Mouse (Mus musculus) limb, embryonic 14.5 days (tissue): ENCODE results near the gene Olfr9. TPM values are rescaled to one million over a fixed set of nuclear protein-coding genes. Genes with fewer than 3 reads are reported as not detected.
"Not testable (repeated sequence)": the region's sequence is repeated elsewhere in the genome, so short reads cannot be mapped to it uniquely, and the experiment has no call there.

Experiments used
- ATAC-seq: fragments of 200-750 bp; cut with Nextera tagmentation; 2 replicates; pipeline ENCODE4 v1.8.0; 2017; ENCODE audit warnings: low read depth, moderate number of reproducible peaks, moderate TSS enrichment; ENCODE audit not compliant: low FRiP score
- DNase-seq: peaks from one replicate; pipeline ENCODE4 v3.0.0-alpha.2; 2015; ENCODE audit warnings: low spot score
- H3K27ac ChIP-seq: fragments of 300-500 bp; sonication (generic); replicated peaks from 2 replicates; pipeline ENCODE4 v1.5.1; 2014; ENCODE audit warnings: low read depth, mild to moderate bottlenecking, low read length, moderate library complexity, mixed read lengths
- H3K27me3 ChIP-seq: fragments of 300-500 bp; sonication (generic); 2 replicates; pipeline ENCODE4 v1.6.1; 2014; ENCODE audit warnings: low read length, mixed read lengths; ENCODE audit not compliant: control insufficient read depth, insufficient read depth
- H3K36me3 ChIP-seq: fragments of 300-500 bp; sonication (generic); 2 replicates; pipeline ENCODE4 v1.6.1; 2014; ENCODE audit warnings: mild to moderate bottlenecking, low read length, moderate library complexity, mixed read lengths; ENCODE audit not compliant: control insufficient read depth, insufficient read depth
- H3K4me1 ChIP-seq: fragments of 300-500 bp; sonication (generic); 2 replicates; pipeline ENCODE4 v1.6.1; 2014; ENCODE audit warnings: antibody characterized with exemption, low read length, mixed read lengths; ENCODE audit not compliant: control insufficient read depth, insufficient read depth
- H3K4me2 ChIP-seq: fragments of 300-500 bp; sonication (generic); replicated peaks from 2 replicates; pipeline ENCODE4 v1.6.1; 2014; ENCODE audit warnings: low read depth, mild to moderate bottlenecking, low read length, moderate library complexity; ENCODE audit not compliant: severe bottlenecking
- H3K4me3 ChIP-seq: fragments of 300-500 bp; sonication (generic); replicated peaks from 2 replicates; pipeline ENCODE4 v1.5.1; 2014; ENCODE audit warnings: low read length
- H3K9ac ChIP-seq: fragments of 300-500 bp; sonication (generic); 2 replicates; pipeline ENCODE4 v1.6.1; 2014; ENCODE audit warnings: mild to moderate bottlenecking, low read depth, low read length, moderate library complexity; ENCODE audit not compliant: severe bottlenecking
- H3K9me3 ChIP-seq: fragments of 300-500 bp; sonication (generic); 2 replicates; pipeline ENCODE4 v1.6.1; 2016; ENCODE audit warnings: low read length; ENCODE audit not compliant: control insufficient read depth
- POLR2A ChIP-seq: fragments of 200-500 bp; IDR thresholded peaks from 2 replicates; pipeline ENCODE4 v1.8.0; 2012; ENCODE audit warnings: inconsistent platforms, mild to moderate bottlenecking, moderate library complexity, borderline replicate concordance; ENCODE audit not compliant: insufficient read depth, insufficient read length; ENCODE audit errors: extremely low read depth
- WGBS: fragments of 180-500 bp; shearing (Covaris S2); extraction: QIAGEN DNeasy Blood & Tissue Kit; methylation state at CpG from one replicate; pipeline ENCODE4 v1.1.7; 2014; 5-methylcytosine and 5-hydroxymethylcytosine counted together
- polyA plus RNA-seq, 2 experiments: library from polyadenylated mRNA; depleted of rRNA in 1 of 2; stranded (reverse) in 1 of 2; unstranded in 1 of 2; fragments of >200 nt; fragmentation: Nextera tagmentation in 1 of 2; extraction: Ambion mirVana in 1 of 2; gene quantifications; 2 replicates each; pipeline versions ENCODE4 v1.2.1 to v1.2.3; 2012 to 2014

Olfr9 gene
- polyA plus RNA-seq, 2 experiments = not detected

GRCm38 (mm10) chr10:129004032-129004920 lies 15.0 kb downstream of the Olfr9 start:
- ATAC-seq (no peak), DNase-seq (no peak)
- H3K9ac ChIP-seq = no peak overlapping the region
- H3K27ac ChIP-seq = no peak overlapping the region
- H3K27me3 ChIP-seq = no peaks in the 10 kb centered on the region
- WGBS = 76% methylated on average over 14 of the region's 14 CpGs
- H3K36me3 ChIP-seq = no peaks in the 10 kb centered on the region
- no peak overlapping the region for H3K4me3 ChIP-seq
- H3K4me2 ChIP-seq = no peak overlapping the region
- no peak for TF ChIP-seq POLR2A
- H3K9me3 ChIP-seq = no peaks in the 10 kb centered on the region
- no peaks in the 10 kb centered on the region for H3K4me1 ChIP-seq

GRCm38 (mm10) chr10:129010288-129010841 lies 21.1 kb downstream of the Olfr9 start, which contains the start of gene Olfr763:
Gene Olfr763 (plus strand): TSS chr10:129010791.
- Histone ChIP-seq H3K4me3 (no peak within 1 kb of the TSS), H3K36me3 (no peaks in the 10 kb centered on the region), H3K4me1 (no peaks in the 10 kb centered on the region), H3K9ac (no peak within 1 kb of the TSS), H3K27me3 (no peaks in the 10 kb centered on the region), H3K4me2 (no peak within 1 kb of the TSS), H3K9me3 (no peaks in the 10 kb centered on the region), H3K27ac (no peak within 1 kb of the TSS)
- TF ChIP-seq POLR2A = no peak
- no peak for ATAC-seq
- WGBS = 61% methylated on average over 2 of the region's 2 CpGs
- no peak for DNase-seq

- H3K4me3 ChIP-seq, H3K27me3 ChIP-seq, H3K9me3 ChIP-seq, H3K9ac ChIP-seq, H3K4me2 ChIP-seq, ATAC-seq, DNase-seq, H3K4me1 ChIP-seq, H3K36me3 ChIP-seq, H3K27ac ChIP-seq: not testable (repeated sequence)
- 72% methylated on average over 2 of the region's 5 CpGs for WGBS
Observed at GRCm38 (mm10) chr10:129011511-129011910, 22.3 kb downstream of the Olfr9 start.

GRCm38 (mm10) chr10:129014477-129014876 lies 25.2 kb downstream of the Olfr9 start:
- no peaks in the 10 kb centered on the region for H3K9me3 ChIP-seq
- no peaks in the 10 kb centered on the region for H3K36me3 ChIP-seq
- H3K4me1 ChIP-seq = no peaks in the 10 kb centered on the region
- no peak for TF ChIP-seq POLR2A
- no peaks in the 10 kb centered on the region for H3K27me3 ChIP-seq
- no peak overlapping the region for H3K9ac ChIP-seq
- ATAC-seq (no peak), DNase-seq (no peak)
- H3K4me2 ChIP-seq = no peak overlapping the region
- no peak overlapping the region for H3K27ac ChIP-seq
- no peak overlapping the region for H3K4me3 ChIP-seq

- DNase-seq (no peak), ATAC-seq (no peak)
- Histone ChIP-seq H3K27ac (no peak overlapping the region), H3K36me3 (no peaks in the 10 kb centered on the region), H3K9ac (no peak overlapping the region), H3K4me3 (no peak overlapping the region), H3K4me1 (no peaks in the 10 kb centered on the region), H3K4me2 (no peak overlapping the region), H3K9me3 (no peaks in the 10 kb centered on the region; the same call in 1 of the 2 replicates), H3K27me3 (no peaks in the 10 kb centered on the region)
- no peak for TF ChIP-seq POLR2A
Observed at GRCm38 (mm10) chr10:129023319-129023718, 34.1 kb downstream of the Olfr9 start.
